Mouse (Mus musculus) spleen, adult 2 months (tissue): Measurements from ENCODE around the gene Arid1b. TPM values are rescaled to one million over a fixed set of nuclear protein-coding genes. Genes with fewer than 3 reads are reported as not detected.
A peak's percentile ranks its signal among the peaks of the same experiment; 100 is the strongest.
"Not testable (repeated sequence)": the region's sequence is repeated elsewhere in the genome, so short reads cannot be mapped to it uniquely, and the experiment has no call there.

ENCODE experiments used
- DNase-seq, 2 experiments: peaks; one replicate each; pipeline versions ENCODE4 v3.0.0 to v3.0.0-alpha.2; 2012 to 2021; ENCODE audit warnings: low spot score in 2 of 2, low read depth in 1 of 2
- H3K27ac ChIP-seq: fragments of 200-500 bp; 2 replicates; pipeline ENCODE4 v1.5.1; 2012; ENCODE audit warnings: low read length, inconsistent platforms; ENCODE audit not compliant: insufficient read depth
- H3K27me3 ChIP-seq: fragments of 200-500 bp; 2 replicates; pipeline ENCODE4 v1.6.1; 2012; ENCODE audit warnings: mild to moderate bottlenecking, moderate library complexity, low read length, inconsistent platforms; ENCODE audit not compliant: control insufficient read depth, insufficient read depth
- H3K36me3 ChIP-seq: fragments of 200-500 bp; 2 replicates; pipeline ENCODE4 v1.6.1; 2012; ENCODE audit warnings: mild to moderate bottlenecking, low read length, inconsistent platforms; ENCODE audit not compliant: control insufficient read depth, insufficient read depth
- H3K4me1 ChIP-seq: fragments of 200-500 bp; 2 replicates; pipeline ENCODE4 v1.6.1; 2011; ENCODE audit warnings: inconsistent platforms; ENCODE audit not compliant: control insufficient read depth, insufficient read depth, insufficient read length
- H3K4me3 ChIP-seq: fragments of 200-500 bp; 2 replicates; pipeline ENCODE4 v1.5.1; 2011; ENCODE audit warnings: mild to moderate bottlenecking, inconsistent platforms; ENCODE audit not compliant: insufficient read depth, insufficient read length; ENCODE audit errors: extremely low read depth
- CTCF ChIP-seq: fragments of 200-500 bp; IDR thresholded peaks from 2 replicates; pipeline ENCODE4 v1.5.1; 2011; ENCODE audit warnings: mild to moderate bottlenecking, inconsistent platforms; ENCODE audit not compliant: insufficient read depth, insufficient read length, insufficient replicate concordance; ENCODE audit errors: extremely low read depth
- POLR2A ChIP-seq: fragments of 200-500 bp; IDR thresholded peaks from 2 replicates; pipeline ENCODE4 v1.6.1; 2011; ENCODE audit warnings: low read depth, low read length, inconsistent platforms
- WGBS: fragments of 180-500 bp; shearing (Covaris S2); methylation state at CpG from one replicate; pipeline ENCODE4 v1.1.7; 2018; 5-methylcytosine and 5-hydroxymethylcytosine counted together
- polyA plus RNA-seq: library from polyadenylated mRNA; depleted of rRNA; stranded (reverse); fragments of >200 nt; gene quantifications from 2 replicates; pipeline ENCODE4 v1.2.3, GENCODE M21; 2012

Arid1b gene
- polyA plus RNA-seq, 1 experiment = 53.5 TPM

DNA sequence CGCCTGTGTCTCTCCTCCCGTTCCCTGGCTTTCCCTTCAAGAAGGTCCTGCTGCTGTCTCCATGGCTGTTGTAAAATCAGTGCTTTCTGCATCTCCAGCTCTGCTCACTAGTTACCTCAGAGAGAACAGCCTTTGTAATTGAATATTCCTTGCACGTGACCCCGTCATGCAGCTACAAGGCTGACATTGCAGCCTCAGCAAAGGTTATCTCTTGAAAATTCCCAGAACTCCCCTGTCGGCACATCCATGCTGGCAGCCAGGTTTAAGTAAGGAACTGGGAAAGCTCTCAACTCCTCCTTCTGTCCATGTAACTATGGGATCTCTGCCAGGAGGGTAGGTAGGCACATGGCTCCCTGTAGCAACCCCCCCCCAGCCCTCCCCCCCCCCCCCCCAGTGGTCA, 91.8 kb downstream of the Arid1b start:
- WGBS = 92% methylated on average over 5 of the region's 5 CpGs
- no peaks in the 10 kb centered on the region for H3K27me3 ChIP-seq
- DNase-seq = peak in 1 of 2 experiments; percentile 1
- H3K27ac ChIP-seq = no peak overlapping the region
- no peak overlapping the region for H3K4me3 ChIP-seq
- H3K4me1 ChIP-seq = peaks cover 43% of the 10 kb centered on the region
- no peak for TF ChIP-seq POLR2A
- TF ChIP-seq CTCF = no peak
- H3K36me3 ChIP-seq = no peaks in the 10 kb centered on the region

DNA sequence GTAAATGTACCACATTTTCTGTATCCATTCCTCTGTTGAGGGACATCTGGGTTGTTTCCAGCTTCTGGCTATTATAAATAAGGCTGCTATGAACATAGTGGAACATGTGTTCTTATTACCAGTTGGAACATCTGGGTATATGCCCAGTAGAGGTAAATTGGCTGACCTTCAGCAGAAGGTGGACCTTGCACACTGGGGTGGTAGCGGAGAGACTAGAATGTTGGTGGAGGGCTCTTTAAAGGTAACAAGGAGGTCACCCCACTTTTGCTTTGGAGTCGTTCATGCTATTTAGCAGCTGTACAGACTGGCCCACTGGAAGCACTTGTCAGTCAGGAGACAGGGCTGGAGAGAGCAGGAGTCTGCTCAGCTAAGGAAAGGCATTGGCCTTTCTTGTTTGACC, 94.1 kb downstream of the Arid1b start:
- not testable (repeated sequence) for DNase-seq, H3K4me3 ChIP-seq, H3K27me3 ChIP-seq, H3K36me3 ChIP-seq
- H3K27ac ChIP-seq = peak overlapping the region; percentile 51; the same call in 1 of the 2 replicates
- 66% methylated on average over 2 of the region's 2 CpGs for WGBS
- peaks cover 44% of the 10 kb centered on the region; the same call in 1 of the 2 replicates for H3K4me1 ChIP-seq

DNA sequence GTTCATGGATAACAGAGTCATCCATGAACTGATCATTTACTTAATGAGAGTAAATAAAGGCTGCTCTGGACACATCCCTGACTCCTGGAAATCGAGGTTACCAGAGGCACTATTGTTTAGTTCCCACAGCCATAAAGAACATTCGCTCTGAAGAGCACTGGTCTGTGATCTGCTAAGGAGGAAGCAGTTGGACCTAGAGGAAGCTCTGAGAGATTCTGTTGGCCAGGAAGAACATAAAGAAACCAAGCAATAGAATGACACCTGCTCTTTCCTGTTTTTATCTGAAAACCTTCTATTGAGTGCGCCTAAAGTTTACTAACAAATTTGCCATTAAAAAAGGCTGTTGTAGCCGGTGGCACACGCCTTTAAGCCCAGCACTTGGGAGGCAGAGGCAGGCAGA, 94.7 kb downstream of the Arid1b start:
- H3K27me3 ChIP-seq = no peaks in the 10 kb centered on the region
- H3K4me3 ChIP-seq = no peak overlapping the region
- TF ChIP-seq CTCF = no peak
- TF ChIP-seq POLR2A = no peak
- no peak for DNase-seq
- H3K4me1 ChIP-seq = peaks cover 46% of the 10 kb centered on the region; the same call in 1 of the 2 replicates
- peak overlapping the region; percentile 69 for H3K27ac ChIP-seq
- 7% methylated on average over 5 of the region's 5 CpGs for WGBS
- H3K36me3 ChIP-seq = no peaks in the 10 kb centered on the region

DNA sequence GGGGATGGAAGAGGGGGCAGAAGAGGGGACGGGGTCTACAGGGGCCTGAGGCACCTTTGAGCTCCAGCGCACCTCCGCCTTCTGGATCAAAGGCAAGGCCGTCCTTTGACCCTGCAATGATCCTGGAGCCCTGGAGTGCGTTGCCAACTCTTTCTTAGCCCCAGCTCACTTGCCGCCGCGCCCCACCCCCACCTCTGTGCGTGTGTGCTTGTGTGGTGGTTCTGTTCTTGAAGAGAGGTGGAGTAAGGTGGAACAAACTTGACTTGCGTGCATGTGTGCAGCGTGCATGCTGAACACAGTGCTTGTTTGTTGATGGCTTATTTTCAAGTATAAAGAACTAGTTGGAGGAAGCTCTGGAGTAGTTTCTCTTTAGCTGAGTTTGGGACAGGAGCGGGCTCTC, 95.4 kb downstream of the Arid1b start:
- WGBS = 23% methylated on average over 12 of the region's 12 CpGs
- no peak for DNase-seq
- H3K27me3 ChIP-seq = no peaks in the 10 kb centered on the region
- H3K4me1 ChIP-seq = peaks cover 46% of the 10 kb centered on the region; the same call in 1 of the 2 replicates
- H3K4me3 ChIP-seq = peak overlapping the region; percentile 23; the same call in 1 of the 2 replicates
- no peaks in the 10 kb centered on the region for H3K36me3 ChIP-seq
- peak overlapping the region; percentile 69 for H3K27ac ChIP-seq
- TF ChIP-seq CTCF (no peak), POLR2A (no peak)

DNA sequence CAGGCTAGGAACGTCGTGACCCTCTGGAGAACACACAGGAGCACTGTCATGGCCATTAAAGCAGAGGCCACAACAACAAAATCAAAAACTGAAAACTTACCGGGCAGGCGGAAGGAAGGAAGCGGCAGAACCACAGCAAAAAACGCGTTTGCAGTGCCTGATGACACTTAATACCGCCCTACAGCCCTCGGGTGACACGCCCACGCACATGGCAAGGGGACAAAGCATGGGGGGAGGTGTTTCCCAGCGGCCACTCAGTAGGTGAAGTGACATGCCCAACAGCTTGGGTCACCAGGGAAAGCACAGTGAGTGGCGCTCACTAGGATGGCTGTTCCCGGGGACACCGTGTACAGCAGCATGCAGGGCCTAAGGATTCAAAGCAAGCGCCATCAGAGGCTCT, 97.4 kb downstream of the Arid1b start:
- peak overlapping the region; percentile 37 for H3K4me3 ChIP-seq
- no peak for TF ChIP-seq CTCF
- no peak for TF ChIP-seq POLR2A
- H3K36me3 ChIP-seq = no peaks in the 10 kb centered on the region
- H3K4me1 ChIP-seq = peaks cover 41% of the 10 kb centered on the region; the same call in 1 of the 2 replicates
- peak overlapping the region; percentile 80 for H3K27ac ChIP-seq
- WGBS = 20% methylated on average over 16 of the region's 16 CpGs
- DNase-seq = peak in 1 of 2 experiments; percentile 65
- no peaks in the 10 kb centered on the region for H3K27me3 ChIP-seq

DNA sequence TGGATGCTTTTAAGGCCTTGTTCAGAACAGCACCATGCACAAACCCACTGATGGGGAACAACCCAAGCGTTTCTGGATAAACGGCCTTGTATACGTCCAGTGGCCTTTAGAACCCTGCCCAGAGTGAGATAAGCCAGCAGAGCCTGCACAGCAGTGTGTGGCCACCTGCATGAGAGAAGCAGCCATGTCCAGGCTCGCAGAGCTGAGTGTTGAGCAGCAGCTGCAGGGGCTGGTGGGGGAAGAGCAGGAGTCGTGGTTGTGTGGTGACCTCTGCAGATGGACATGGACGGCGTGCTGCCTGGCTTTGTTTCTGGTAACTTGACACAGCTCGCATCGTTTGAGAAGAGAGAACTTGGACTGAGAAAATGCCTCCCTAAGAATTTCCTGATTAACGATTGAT, 97.8 kb downstream of the Arid1b start:
- Histone ChIP-seq H3K4me1 (peaks cover 41% of the 10 kb centered on the region; the same call in 1 of the 2 replicates), H3K4me3 (no peak overlapping the region), H3K27ac (peak overlapping the region; percentile 80)

DNA sequence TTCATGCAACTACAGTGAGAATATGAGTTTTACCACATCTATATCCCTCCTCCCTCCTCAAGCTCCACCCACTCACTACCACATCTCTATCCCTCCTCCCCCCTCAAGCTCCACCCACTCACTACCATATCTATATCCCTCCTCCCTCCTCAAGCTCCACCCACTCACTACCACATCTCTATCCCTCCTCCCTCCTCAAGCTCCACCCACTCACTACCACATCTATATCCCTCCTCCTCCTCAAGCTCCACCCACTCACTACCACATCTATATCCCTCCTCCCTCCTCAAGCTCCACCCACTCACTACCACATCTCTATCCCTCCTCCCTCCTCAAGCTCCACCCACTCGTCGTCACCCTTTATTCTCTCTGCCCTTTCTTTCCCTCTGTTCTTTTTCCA, 99.2 kb downstream of the Arid1b start:
- DNase-seq, H3K36me3 ChIP-seq, H3K4me3 ChIP-seq, H3K27me3 ChIP-seq, H3K27ac ChIP-seq: not testable (repeated sequence)
- peaks cover 47% of the 10 kb centered on the region for H3K4me1 ChIP-seq
- 51% methylated on average over 2 of the region's 2 CpGs for WGBS

More for the DNA sequence above, 97.8 kb downstream of the Arid1b start:
- Histone ChIP-seq H3K36me3 (no peaks in the 10 kb centered on the region), H3K27me3 (no peaks in the 10 kb centered on the region)
- no peak for TF ChIP-seq CTCF
- WGBS = 37% methylated on average over 10 of the region's 10 CpGs
- no peak for DNase-seq
